Comparison of ENCODE assay signal across 10 mouse cellular contexts in genomic region chr17:5008236-5008635, GRCm38 (mm10). TPM values are rescaled to one million over a fixed set of nuclear protein-coding genes. Genes with fewer than 3 reads are reported as not detected.
DNase-seq lines count a peak whose midpoint lies in the region; ATAC-seq and TF ChIP-seq lines count a peak whose summit lies in the region.
"Had no signal": no experiment of that assay in that cellular context is flagged by ENCODE, and none has a peak within 500 bp of the region (broad histone marks: within the 10 kb centered on the region; RNA-seq: fewer than 3 reads in every experiment).

No protein-coding gene starts in this region.

- H3K9me3 ChIP-seq in neural tube, embryonic 11.5 days (ENCODE audit: control insufficient read depth, low read length), result no peaks in the 10 kb centered on the region
- no peaks in the 10 kb centered on the region for H3K9me3 ChIP-seq in hindbrain, postnatal 0 days (ENCODE audit: low read length)
- no peaks in the 10 kb centered on the region for H3K9me3 ChIP-seq in neural tube, embryonic 15.5 days (replicated peaks)

- no peak overlapping the region for H3K9ac ChIP-seq in neural tube, embryonic 11.5 days (ENCODE audit: low read length)
- no peak overlapping the region for H3K9ac ChIP-seq in hindbrain, postnatal 0 days (replicated peaks; ENCODE audit: low read length)
- no peak overlapping the region for H3K9ac ChIP-seq in neural tube, embryonic 15.5 days (replicated peaks)
- H3K9ac ChIP-seq: liver, embryonic 14.5 days had no signal

- no peaks in the 10 kb centered on the region for H3K36me3 ChIP-seq in neural tube, embryonic 11.5 days (ENCODE audit: control insufficient read depth, insufficient read depth, low read length)
- H3K36me3 ChIP-seq in hindbrain, postnatal 0 days (ENCODE audit: insufficient read depth, low read length), result no peaks in the 10 kb centered on the region
- H3K36me3 ChIP-seq in neural tube, embryonic 15.5 days, result no peaks in the 10 kb centered on the region

- no peaks in the 10 kb centered on the region for H3K27me3 ChIP-seq in neural tube, embryonic 11.5 days (ENCODE audit: control insufficient read depth, insufficient read depth, low read length)
- H3K27me3 ChIP-seq in hindbrain, postnatal 0 days (ENCODE audit: insufficient read depth, low read length), result no peaks in the 10 kb centered on the region
- H3K27me3 ChIP-seq in neural tube, embryonic 15.5 days (replicated peaks), result no peaks in the 10 kb centered on the region

- ATAC-seq in neural tube, embryonic 11.5 days (ENCODE audit: insufficient read depth, low FRiP score, low TSS enrichment), result peak; percentile 39
- ATAC-seq in hindbrain, postnatal 0 days, result no peak
- no peak for ATAC-seq in neural tube, embryonic 15.5 days (ENCODE audit: low FRiP score)
- ATAC-seq in erythroblast, adult 5-6 weeks (replicated peaks; ENCODE audit: low FRiP score, poor library complexity, severe bottlenecking), result no peak

- no peak overlapping the region for H3K4me3 ChIP-seq in neural tube, embryonic 11.5 days (ENCODE audit: low read depth, low read length)
- H3K4me3 ChIP-seq in hindbrain, postnatal 0 days (ENCODE audit: low read length), result no peak overlapping the region
- H3K4me3 ChIP-seq in neural tube, embryonic 15.5 days (replicated peaks), result no peak overlapping the region

- peak; percentile 40 to 44 for DNase-seq in cerebellum, postnatal 14 days
- no peak for DNase-seq in cerebellum, postnatal 4 days (ENCODE audit: low spot score in 2 of 2)
- peak; percentile 19 for DNase-seq in neural tube, embryonic 11.5 days (ENCODE audit: low spot score)
- no peak for DNase-seq in neural tube, embryonic 10.5 days (ENCODE audit: extremely low spot score, low spot score)
- DNase-seq in hindbrain, postnatal 0 days (ENCODE audit: low spot score), result peak; percentile 49
- no peak for DNase-seq in right cerebral cortex, postnatal 14 days
- DNase-seq: cerebellum, postnatal 25 days had no signal

- WGBS in neural tube, embryonic 11.5 days, result 53% methylated on average over 10 of the region's 10 CpGs
- WGBS in hindbrain, postnatal 0 days, result 24% methylated on average over 10 of the region's 10 CpGs
- WGBS in neural tube, embryonic 15.5 days, result 16% methylated on average over 10 of the region's 10 CpGs

- H3K4me2 ChIP-seq in neural tube, embryonic 11.5 days (ENCODE audit: low read depth), result no peak overlapping the region
- H3K4me2 ChIP-seq in hindbrain, postnatal 0 days (ENCODE audit: low read depth, low read length), result peak overlapping the region; percentile 21; the same call in 1 of the 2 replicates
- H3K4me2 ChIP-seq in neural tube, embryonic 15.5 days, result peak overlapping the region; percentile 7

- H3K27ac ChIP-seq in neural tube, embryonic 11.5 days (ENCODE audit: low read depth, low read length), result no peak overlapping the region
- no peak overlapping the region for H3K27ac ChIP-seq in hindbrain, postnatal 0 days
- H3K27ac ChIP-seq in neural tube, embryonic 15.5 days (replicated peaks), result no peak overlapping the region
- H3K27ac ChIP-seq: liver, embryonic 14.5 days had no signal

- H3K4me1 ChIP-seq in neural tube, embryonic 11.5 days (ENCODE audit: control insufficient read depth, insufficient read depth, low read length), result peaks cover 64% of the 10 kb centered on the region
- H3K4me1 ChIP-seq in hindbrain, postnatal 0 days (ENCODE audit: insufficient read depth, low read length), result peaks cover 52% of the 10 kb centered on the region
- peaks cover 83% of the 10 kb centered on the region for H3K4me1 ChIP-seq in neural tube, embryonic 15.5 days

- no peak for TF ChIP-seq CTCF in hindbrain, postnatal 0 days (IDR thresholded peaks at IDR 0.05; ENCODE audit: low read depth)

RNA-seq across cellular contexts. Expression of gene Arid1b, which starts 14.1 kb away (rescaled TPM):
- 14.3 and 15.3 TPM in 2 replicates for polyA plus RNA-seq in neural tube, embryonic 11.5 days (2014; fragmentation: Nextera tagmentation; extraction: Ambion mirVana)
- total RNA-seq in hindbrain, postnatal 0 days (2014; rRNA removed), result 62.5 and 64.6 TPM in 2 replicates
- 10.5 and 10.9 TPM in 2 replicates for polyA plus RNA-seq in hindbrain, postnatal 0 days (2015; fragmentation: Nextera tagmentation; extraction: Ambion mirVana)
- polyA plus RNA-seq in neural tube, embryonic 15.5 days (2015; fragmentation: Nextera tagmentation; extraction: Ambion mirVana), result 12.5 and 13.5 TPM in 2 replicates
- total RNA-seq in erythroblast, adult 5-6 weeks (2015; ENCODE audit: low replicate concordance), result 6.9 and 8.1 TPM in 2 replicates
- 5.0 and 6.1 TPM in 2 replicates for total RNA-seq in erythroblast, adult 5-6 weeks (2017; ENCODE audit: low replicate concordance)

Comparison
In these comparisons a context has a peak if more than half of its experiments do, and no peak if none do; other contexts are left out.
1. DNase-seq: peak in cerebellum, postnatal 14 days (2 of 2), neural tube, embryonic 11.5 days (single experiment) and hindbrain, postnatal 0 days (single experiment); none in cerebellum, postnatal 4 days (0 of 2), neural tube, embryonic 10.5 days (single experiment) and right cerebral cortex, postnatal 14 days (single experiment).